Mouse (Mus musculus): ENCODE results near the gene Ino80e.

Ino80e gene

GRCm38 (mm10) chr7:126815726-126816222, 46.4 kb downstream of the Ino80e start:
- DNase-seq (ENCODE audit: low spot score): no peak

- DNase-seq (ENCODE audit: low spot score): no peak
Observed at GRCm38 (mm10) chr7:126809723-126810369, 52.3 kb downstream of the Ino80e start.

- peak; percentile 90 for DNase-seq (ENCODE audit: low spot score)
Observed at GRCm38 (mm10) chr7:126808703-126809455, 53.3 kb downstream of the Ino80e start.

- no peak for DNase-seq (ENCODE audit: low spot score)
Observed at GRCm38 (mm10) chr7:126807405-126807804, 54.8 kb downstream of the Ino80e start.

DNA sequence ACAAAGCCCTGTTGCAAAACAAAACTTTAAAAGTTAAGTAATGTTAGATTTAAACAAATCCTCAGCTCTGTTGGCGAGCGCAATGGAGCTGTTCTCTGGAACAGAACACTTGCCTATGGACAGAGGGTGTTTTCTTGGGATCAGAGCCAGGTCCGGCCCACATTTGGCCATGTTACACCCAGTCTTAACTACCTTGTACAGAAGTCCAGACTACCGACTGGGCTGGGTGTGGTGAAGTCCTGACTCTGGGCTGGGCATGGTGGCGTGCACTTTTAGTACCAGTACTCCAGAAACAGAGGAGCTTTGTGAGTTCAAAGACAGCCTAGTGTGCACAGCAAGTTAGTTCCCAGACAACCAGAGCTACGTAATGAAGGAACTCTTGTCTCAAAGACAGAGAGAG, 55.2 kb downstream of the Ino80e start:
- no peak for DNase-seq (ENCODE audit: low spot score)

DNA sequence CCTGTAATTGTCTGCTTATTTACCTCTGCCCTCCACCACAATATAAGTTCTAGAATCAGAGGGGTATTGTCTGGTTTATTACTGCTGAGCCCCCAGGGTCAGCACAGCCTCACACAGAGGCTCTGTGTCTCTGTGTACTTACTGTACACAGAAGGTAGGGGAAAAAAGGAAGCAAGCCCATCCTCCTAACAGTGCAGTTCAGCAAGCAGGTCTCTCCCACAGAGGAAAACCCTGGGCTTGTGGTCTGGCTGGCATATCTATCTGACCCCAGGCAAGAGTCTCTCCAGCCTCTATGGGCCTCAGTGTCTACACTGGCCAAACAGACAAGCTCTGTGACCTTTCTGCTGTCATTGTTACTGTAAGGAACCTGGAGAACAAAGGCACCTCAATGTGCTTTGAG, 58.4 kb downstream of the Ino80e start:
- DNase-seq (ENCODE audit: low spot score): no peak

DNA sequence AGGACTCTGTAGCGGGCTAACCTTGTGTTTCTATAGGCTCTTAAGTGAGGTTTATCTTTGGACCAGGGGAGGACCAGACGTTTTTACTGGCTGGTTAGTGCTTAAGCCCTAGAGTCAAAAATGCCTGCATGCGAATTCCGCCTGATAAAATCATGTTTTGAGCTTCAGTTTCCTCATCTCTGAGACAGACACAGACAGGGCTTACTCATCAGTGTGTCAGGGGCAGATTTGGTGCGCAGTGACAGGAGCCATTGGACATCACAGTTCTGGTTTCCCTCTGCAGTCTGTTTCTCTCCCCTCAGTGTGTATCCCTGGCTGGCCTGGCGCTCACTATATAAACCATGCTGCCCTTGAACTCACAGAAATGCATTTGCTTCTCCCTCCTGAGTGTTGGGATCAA, 59.0 kb downstream of the Ino80e start:
- DNase-seq (ENCODE audit: low spot score): no peak

GRCm38 (mm10) chr7:126802134-126802889, 59.9 kb downstream of the Ino80e start:
- DNase-seq (ENCODE audit: low spot score): no peak

DNA sequence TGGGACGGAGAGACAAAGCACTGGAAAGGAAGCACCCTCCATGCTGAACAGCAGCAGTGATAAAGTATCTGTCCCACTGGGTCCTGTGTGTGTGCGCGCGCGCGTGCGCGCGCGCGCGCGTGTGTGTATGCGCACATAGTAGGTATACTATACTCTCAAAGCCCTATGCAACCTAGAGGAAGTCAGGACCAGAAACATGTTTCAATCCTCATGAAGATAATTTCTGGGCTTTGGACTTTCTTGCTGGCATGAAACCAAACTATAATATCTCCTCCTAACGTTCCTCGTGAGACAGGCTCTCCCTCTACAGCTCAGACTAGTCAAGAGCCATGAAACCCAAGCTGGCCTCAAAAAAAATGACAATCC, 61.1 kb downstream of the Ino80e start:
- DNase-seq (ENCODE audit: low spot score): no peak

All from urinary bladder, postnatal 14 days (tissue).